Mouse (Mus musculus) bone marrow macrophage, adult 2 months (primary cell): ENCODE data around the gene Smim1.

ENCODE experiments used
- CTCF ChIP-seq: IDR thresholded peaks from 2 replicates; pipeline ENCODE4 v1.5.1; 2012; ENCODE audit warnings: low read depth, mild to moderate bottlenecking, low read length, moderate library complexity
- POLR2A ChIP-seq: IDR thresholded peaks from 2 replicates; pipeline ENCODE4 v1.6.1; 2012; ENCODE audit warnings: mild to moderate bottlenecking, low read depth, low read length, borderline replicate concordance

- TF ChIP-seq CTCF (peak; percentile 55), POLR2A (no peak)
These were observed 6.5 kb downstream of the Smim1 start for GRCm38 (mm10) chr4:154019571-154019970.
